Mouse (Mus musculus) embryonic fibroblast, embryonic 13.5 days (primary cell): ENCODE results near the gene Tomm70a.

ENCODE experiments used
- CTCF ChIP-seq: IDR thresholded peaks from 2 replicates; pipeline ENCODE4 v1.5.1; 2011; ENCODE audit warnings: mild to moderate bottlenecking, control low read depth, low read length, moderate library complexity, borderline replicate concordance; ENCODE audit not compliant: insufficient read depth
- POLR2A ChIP-seq: IDR thresholded peaks from 2 replicates; pipeline ENCODE4 v1.6.1; 2011; ENCODE audit warnings: low read depth, mild to moderate bottlenecking, control low read depth, low read length, moderate library complexity

- TF ChIP-seq CTCF (no peak), POLR2A (no peak)
Observed at GRCm38 (mm10) chr16:57167514-57167912, 46.0 kb downstream of the Tomm70a start.
